Comparison of ENCODE assay signal across 26 mouse cellular contexts in genomic region chr5:67423963-67424362, GRCm38 (mm10). TPM values are rescaled to one million over a fixed set of nuclear protein-coding genes. Genes with fewer than 3 reads are reported as not detected.
DNase-seq lines count a peak whose midpoint lies in the region; ATAC-seq and TF ChIP-seq lines count a peak whose summit lies in the region.
"Had no signal": no experiment of that assay in that cellular context is flagged by ENCODE, and none has a peak within 500 bp of the region (broad histone marks: within the 10 kb centered on the region; RNA-seq: fewer than 3 reads in every experiment).

No protein-coding gene starts in this region.

- WGBS in hindbrain, embryonic 12.5 days: 56% methylated on average over 2 of the region's 2 CpGs
- 26% methylated on average over 2 of the region's 2 CpGs for WGBS in hindbrain, embryonic 16.5 days
- WGBS in midbrain, embryonic 13.5 days: 61% methylated on average over 2 of the region's 2 CpGs
- WGBS in midbrain, embryonic 10.5 days: 93% methylated on average over 2 of the region's 2 CpGs
- WGBS in forebrain, postnatal 0 days: 30% methylated on average over 2 of the region's 2 CpGs
- 38% methylated on average over 2 of the region's 2 CpGs for WGBS in neural tube, embryonic 14.5 days

- peak overlapping the region; percentile 74; the same call in 1 of the 2 replicates for H3K27ac ChIP-seq in hindbrain, embryonic 12.5 days
- H3K27ac ChIP-seq in hindbrain, embryonic 16.5 days (ENCODE audit: low read depth, low read length): no peak overlapping the region
- peak overlapping the region; percentile 68 for H3K27ac ChIP-seq in midbrain, embryonic 13.5 days
- H3K27ac ChIP-seq in midbrain, embryonic 10.5 days (replicated peaks): no peak overlapping the region
- H3K27ac ChIP-seq in forebrain, postnatal 0 days (ENCODE audit: low read depth, low read length): no peak overlapping the region
- H3K27ac ChIP-seq in neural tube, embryonic 14.5 days (ENCODE audit: low read depth, low read length): peak overlapping the region; percentile 16; the same call in 1 of the 2 replicates
- H3K27ac ChIP-seq: embryonic facial prominence, embryonic 13.5 days; heart, embryonic 15.5 days; limb, embryonic 12.5 days; liver, embryonic 15.5 days; lung, embryonic 15.5 days; stomach, postnatal 0 days had no signal

- H3K9ac ChIP-seq in hindbrain, embryonic 12.5 days: no peak overlapping the region
- H3K9ac ChIP-seq in hindbrain, embryonic 16.5 days (ENCODE audit: low read depth, low read length): no peak overlapping the region
- H3K9ac ChIP-seq in midbrain, embryonic 13.5 days (replicated peaks): no peak overlapping the region
- H3K9ac ChIP-seq in forebrain, postnatal 0 days: no peak overlapping the region
- H3K9ac ChIP-seq in neural tube, embryonic 14.5 days (replicated peaks; ENCODE audit: low read depth, low read length): no peak overlapping the region
- H3K9ac ChIP-seq: embryonic facial prominence, embryonic 13.5 days; heart, embryonic 15.5 days; limb, embryonic 12.5 days; liver, embryonic 15.5 days; lung, embryonic 15.5 days had no signal

- no peaks in the 10 kb centered on the region for H3K9me3 ChIP-seq in hindbrain, embryonic 12.5 days (replicated peaks)
- H3K9me3 ChIP-seq in hindbrain, embryonic 16.5 days (ENCODE audit: control insufficient read depth, low read length): no peaks in the 10 kb centered on the region
- no peaks in the 10 kb centered on the region for H3K9me3 ChIP-seq in midbrain, embryonic 13.5 days
- no peaks in the 10 kb centered on the region for H3K9me3 ChIP-seq in midbrain, embryonic 10.5 days (replicated peaks)
- no peaks in the 10 kb centered on the region for H3K9me3 ChIP-seq in forebrain, postnatal 0 days (ENCODE audit: low read length)
- H3K9me3 ChIP-seq in neural tube, embryonic 14.5 days (ENCODE audit: control insufficient read depth, low read length): no peaks in the 10 kb centered on the region
- H3K9me3 ChIP-seq: embryonic facial prominence, embryonic 13.5 days; heart, embryonic 10.5 days; heart, embryonic 15.5 days; limb, embryonic 12.5 days; liver, embryonic 15.5 days; lung, embryonic 15.5 days had no signal

- H3K4me3 ChIP-seq in hindbrain, embryonic 12.5 days: no peak overlapping the region
- H3K4me3 ChIP-seq in hindbrain, embryonic 16.5 days (ENCODE audit: low read length): no peak overlapping the region
- 0 out of 2 replicates have a peak overlapping the region, but pooled peaks have one; percentile 5 for H3K4me3 ChIP-seq in midbrain, embryonic 13.5 days (replicated peaks)
- no peak overlapping the region for H3K4me3 ChIP-seq in midbrain, embryonic 10.5 days
- H3K4me3 ChIP-seq in forebrain, postnatal 0 days (ENCODE audit: low read depth, low read length): no peak overlapping the region
- no peak overlapping the region for H3K4me3 ChIP-seq in neural tube, embryonic 14.5 days (ENCODE audit: low read depth, low read length)
- H3K4me3 ChIP-seq: embryonic facial prominence, embryonic 13.5 days; heart, embryonic 15.5 days; limb, embryonic 12.5 days; liver, embryonic 15.5 days; lung, embryonic 15.5 days had no signal

- ATAC-seq in hindbrain, embryonic 12.5 days (ENCODE audit: low FRiP score): peak; percentile 14
- ATAC-seq in hindbrain, embryonic 16.5 days: no peak
- no peak for ATAC-seq in midbrain, embryonic 13.5 days
- ATAC-seq in forebrain, postnatal 0 days: no peak
- peak; percentile 26 for ATAC-seq in neural tube, embryonic 14.5 days (ENCODE audit: low read depth)
- ATAC-seq: CD4-positive, CD25-positive, alpha-beta regulatory T cell, adult 4 months; intestine, postnatal 0 days had no signal

- DNase-seq in midbrain, embryonic 10.5 days (ENCODE audit: low spot score): no peak
- no peak for DNase-seq in forebrain, postnatal 0 days
- DNase-seq in cerebellum, postnatal 14 days: no peak
- DNase-seq: adrenal gland, postnatal 14 days; cerebellum, adult 11-12 months; cerebellum, adult 9-11 months; gastrocnemius, postnatal 14 days; heart, adult 11 months; kidney, adult 9 months; kidney, postnatal 14 days; right cerebral cortex, postnatal 4 days; thymus, adult 18-20 months; thymus, postnatal 25 days had no signal

- no peaks in the 10 kb centered on the region for H3K36me3 ChIP-seq in hindbrain, embryonic 12.5 days
- no peaks in the 10 kb centered on the region for H3K36me3 ChIP-seq in hindbrain, embryonic 16.5 days (ENCODE audit: control insufficient read depth, insufficient read depth, low read length)
- H3K36me3 ChIP-seq in midbrain, embryonic 13.5 days: no peaks in the 10 kb centered on the region
- H3K36me3 ChIP-seq in midbrain, embryonic 10.5 days: no peaks in the 10 kb centered on the region
- no peaks in the 10 kb centered on the region for H3K36me3 ChIP-seq in forebrain, postnatal 0 days (ENCODE audit: insufficient read depth)
- H3K36me3 ChIP-seq in neural tube, embryonic 14.5 days (ENCODE audit: control insufficient read depth, insufficient read depth, low read length): no peaks in the 10 kb centered on the region
- H3K36me3 ChIP-seq: embryonic facial prominence, embryonic 13.5 days; heart, embryonic 10.5 days; heart, embryonic 15.5 days; limb, embryonic 12.5 days; liver, embryonic 15.5 days; lung, embryonic 15.5 days had no signal

- H3K4me1 ChIP-seq in hindbrain, embryonic 12.5 days: peaks cover 14% of the 10 kb centered on the region; the same call in 1 of the 2 replicates
- peaks cover 19% of the 10 kb centered on the region for H3K4me1 ChIP-seq in hindbrain, embryonic 16.5 days (ENCODE audit: control insufficient read depth, insufficient read depth, low read depth, low read length)
- H3K4me1 ChIP-seq in midbrain, embryonic 13.5 days (replicated peaks): peaks cover 46% of the 10 kb centered on the region
- H3K4me1 ChIP-seq in midbrain, embryonic 10.5 days: peaks cover 38% of the 10 kb centered on the region
- H3K4me1 ChIP-seq in forebrain, postnatal 0 days (ENCODE audit: insufficient read depth): no peaks in the 10 kb centered on the region
- peaks cover 24% of the 10 kb centered on the region for H3K4me1 ChIP-seq in neural tube, embryonic 14.5 days (ENCODE audit: control insufficient read depth, insufficient read depth, low read length)

- peaks cover 10% of the 10 kb centered on the region for H3K27me3 ChIP-seq in hindbrain, embryonic 12.5 days
- no peaks in the 10 kb centered on the region for H3K27me3 ChIP-seq in hindbrain, embryonic 16.5 days (replicated peaks; ENCODE audit: control insufficient read depth, insufficient read depth, low read length)
- peaks cover 23% of the 10 kb centered on the region for H3K27me3 ChIP-seq in midbrain, embryonic 13.5 days
- H3K27me3 ChIP-seq in midbrain, embryonic 10.5 days (ENCODE audit: low read depth, poor library complexity, severe bottlenecking): peaks cover 33% of the 10 kb centered on the region
- H3K27me3 ChIP-seq in forebrain, postnatal 0 days (ENCODE audit: insufficient read depth, low read length): peaks cover 5% of the 10 kb centered on the region; the same call in 1 of the 2 replicates
- 0 out of 2 replicates have a peak, but pooled peaks cover 3% of the 10 kb centered on the region for H3K27me3 ChIP-seq in neural tube, embryonic 14.5 days (ENCODE audit: control insufficient read depth, insufficient read depth, low read length)
- H3K27me3 ChIP-seq: heart, embryonic 15.5 days had no signal

- H3K4me2 ChIP-seq in hindbrain, embryonic 12.5 days (replicated peaks): no peak overlapping the region
- no peak overlapping the region for H3K4me2 ChIP-seq in hindbrain, embryonic 16.5 days (ENCODE audit: low read length)
- peak overlapping the region; percentile 19; the same call in 1 of the 2 replicates for H3K4me2 ChIP-seq in midbrain, embryonic 13.5 days (replicated peaks)
- peak overlapping the region; percentile 5; the same call in 1 of the 2 replicates for H3K4me2 ChIP-seq in forebrain, postnatal 0 days (ENCODE audit: low read depth)
- H3K4me2 ChIP-seq in neural tube, embryonic 14.5 days (ENCODE audit: low read depth, low read length): peak overlapping the region; percentile 16; the same call in 1 of the 2 replicates
- H3K4me2 ChIP-seq: embryonic facial prominence, embryonic 13.5 days; heart, embryonic 15.5 days; limb, embryonic 12.5 days; liver, embryonic 15.5 days; lung, embryonic 15.5 days had no signal

- TF ChIP-seq CTCF in forebrain, postnatal 0 days (IDR thresholded peaks at IDR 0.05; ENCODE audit: low read depth): no peak

RNA-seq across cellular contexts. Expression of gene Bend4, which starts 4.1 kb away (rescaled TPM):
- polyA plus RNA-seq in hindbrain, embryonic 12.5 days (2016; fragmentation: Nextera tagmentation; extraction: Ambion mirVana): 9.6 and 10.3 TPM in 2 replicates
- polyA plus RNA-seq in hindbrain, embryonic 16.5 days (2015; fragmentation: Nextera tagmentation; extraction: Ambion mirVana): 11.4 and 12.4 TPM in 2 replicates
- 10.3 and 10.6 TPM in 2 replicates for polyA plus RNA-seq in midbrain, embryonic 13.5 days (2015; fragmentation: Nextera tagmentation; extraction: Ambion mirVana)
- polyA plus RNA-seq in midbrain, embryonic 10.5 days (2016; fragmentation: Nextera tagmentation; extraction: Ambion mirVana): 12.1 and 13.0 TPM in 2 replicates
- 7.2 and 11.5 TPM in 2 replicates for total RNA-seq in forebrain, postnatal 0 days (2014; rRNA removed)
- 2.6 and 5.0 TPM in 2 replicates for polyA plus RNA-seq in forebrain, postnatal 0 days (2015; fragmentation: Nextera tagmentation; extraction: Ambion mirVana)
- 17.5 and 23.3 TPM in 2 replicates for polyA plus RNA-seq in neural tube, embryonic 14.5 days (2014; fragmentation: Nextera tagmentation; extraction: Ambion mirVana)

Comparison
In these comparisons a context has a peak if more than half of its experiments do, and no peak if none do; other contexts are left out.
1. ATAC-seq: peak in hindbrain, embryonic 12.5 days (single experiment) and neural tube, embryonic 14.5 days (single experiment); none in hindbrain, embryonic 16.5 days (single experiment), midbrain, embryonic 13.5 days (single experiment) and forebrain, postnatal 0 days (single experiment).
2. H3K27ac ChIP-seq: peak in hindbrain, embryonic 12.5 days (single experiment), midbrain, embryonic 13.5 days (single experiment) and neural tube, embryonic 14.5 days (single experiment); none in hindbrain, embryonic 16.5 days (single experiment), midbrain, embryonic 10.5 days (single experiment) and forebrain, postnatal 0 days (single experiment).
3. H3K4me2 ChIP-seq: peak in midbrain, embryonic 13.5 days (single experiment), forebrain, postnatal 0 days (single experiment) and neural tube, embryonic 14.5 days (single experiment); none in hindbrain, embryonic 12.5 days (single experiment) and hindbrain, embryonic 16.5 days (single experiment).